Mouse (Mus musculus): ENCODE results near the gene Elp5.
"Not testable (repeated sequence)": the region's sequence is repeated elsewhere in the genome, so short reads cannot be mapped to it uniquely, and the experiment has no call there.

Elp5 gene

DNA sequence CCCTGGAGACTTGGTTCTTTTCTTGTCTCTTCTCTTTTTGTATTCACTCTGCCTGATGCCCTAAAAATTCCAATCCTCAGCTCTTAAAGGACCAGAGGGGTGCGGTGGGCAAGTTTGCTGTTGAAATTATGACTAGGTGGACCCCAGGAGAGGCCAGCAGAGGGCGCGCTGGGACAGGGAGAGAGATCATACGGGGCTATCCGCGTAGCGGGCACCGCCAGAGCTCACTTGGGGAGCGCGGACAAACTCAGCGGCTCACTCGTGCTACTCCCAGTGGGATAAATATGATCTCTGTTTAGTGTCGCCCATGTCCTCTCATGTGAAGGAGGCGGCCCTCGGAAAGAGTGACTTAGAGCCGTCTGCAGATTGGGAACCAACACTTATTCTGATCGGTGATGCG is 48.1 kb downstream of the Elp5 start:
- DNase-seq (ENCODE audit: low spot score in 2 of 2) = peak in 1 of 2 experiments; percentile 91

- DNase-seq (ENCODE audit: low spot score in 2 of 2) = no peak
These were observed 49.3 kb downstream of the Elp5 start for GRCm38 (mm10) chr11:69933066-69933465.

GRCm38 (mm10) chr11:69932254-69932653 is 50.1 kb downstream of the Elp5 start:
- DNase-seq (ENCODE audit: low spot score in 2 of 2) = no peak

GRCm38 (mm10) chr11:69931769-69932168 is 50.5 kb downstream of the Elp5 start:
- DNase-seq (ENCODE audit: low spot score in 2 of 2) = no peak

DNA sequence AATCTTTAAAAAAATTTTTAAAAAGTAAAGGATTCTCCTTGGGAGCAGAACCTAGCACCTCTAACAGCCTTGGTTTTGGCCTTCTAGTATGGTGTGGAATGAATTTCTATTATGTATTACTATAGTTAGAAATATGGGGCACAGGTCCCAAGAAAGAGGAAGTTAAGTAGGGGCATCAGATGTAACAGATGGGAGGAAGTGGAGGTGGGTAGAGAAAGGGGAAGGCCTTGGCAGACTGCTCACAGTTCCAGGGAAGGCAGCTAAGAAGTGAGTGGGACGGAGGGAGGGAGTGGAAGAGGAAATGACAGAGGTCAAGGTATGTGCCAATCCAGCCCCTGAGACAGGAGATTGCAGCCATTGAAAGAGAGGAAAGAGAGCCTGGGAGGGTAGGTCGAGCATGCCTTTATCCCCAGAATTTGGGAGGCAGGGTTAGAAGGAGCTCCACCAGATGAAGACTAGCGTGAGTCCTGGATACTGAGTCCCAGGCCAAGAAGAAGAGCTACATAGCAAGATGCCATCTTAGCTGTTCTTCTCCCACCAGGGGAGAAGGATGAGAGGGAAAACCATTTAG is 51.3 kb downstream of the Elp5 start:
- DNase-seq (ENCODE audit: low spot score in 2 of 2) = no peak

- DNase-seq (ENCODE audit: low spot score in 2 of 2) = not testable (repeated sequence)
These were observed 52.1 kb downstream of the Elp5 start for GRCm38 (mm10) chr11:69930176-69930575.

GRCm38 (mm10) chr11:69929712-69930111 is 52.6 kb downstream of the Elp5 start:
- DNase-seq (ENCODE audit: low spot score in 2 of 2) = no peak

DNA sequence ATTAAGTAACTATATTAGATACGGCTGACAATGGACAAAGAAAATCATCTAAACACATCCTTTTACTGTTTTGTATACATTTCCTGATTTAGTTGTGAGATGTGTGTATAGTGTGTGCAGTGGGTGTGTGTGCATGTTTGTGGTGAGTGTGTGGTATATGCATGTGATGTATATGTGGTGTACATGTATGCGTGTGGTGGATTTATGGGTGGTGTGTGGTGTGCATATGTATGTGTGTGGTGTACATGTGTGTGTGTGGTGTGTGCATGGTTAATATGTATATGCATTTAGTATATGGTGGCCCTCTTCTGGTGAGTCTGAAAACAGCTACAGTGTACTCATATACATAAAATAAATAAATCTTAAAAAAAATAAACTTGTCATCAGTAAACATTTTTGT is 54.8 kb downstream of the Elp5 start:
- no peak for DNase-seq (ENCODE audit: low spot score in 2 of 2)

DNA sequence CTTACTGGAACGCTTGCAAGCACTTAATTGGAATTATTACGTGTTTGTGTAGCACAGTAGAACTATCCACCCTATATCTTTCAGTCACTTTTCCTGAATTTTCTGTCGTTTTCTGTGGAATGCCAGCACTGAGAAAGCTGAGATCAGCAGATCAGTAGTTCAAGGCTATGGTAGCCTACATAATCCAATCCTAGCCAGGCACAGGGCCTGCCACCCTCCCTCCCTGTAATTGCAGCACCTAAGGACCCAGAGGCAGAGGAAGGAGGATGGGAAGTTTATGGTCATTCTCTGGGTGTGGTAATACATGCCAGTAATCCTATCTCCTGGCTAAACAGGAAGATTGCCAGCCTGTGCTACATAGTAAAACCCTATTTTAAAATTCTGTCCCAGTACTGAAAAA is 59.5 kb downstream of the Elp5 start:
- DNase-seq (ENCODE audit: low spot score in 2 of 2) = no peak

- DNase-seq (ENCODE audit: low spot score in 2 of 2) = no peak
These were observed 60.1 kb downstream of the Elp5 start for GRCm38 (mm10) chr11:69922012-69922756.

DNA sequence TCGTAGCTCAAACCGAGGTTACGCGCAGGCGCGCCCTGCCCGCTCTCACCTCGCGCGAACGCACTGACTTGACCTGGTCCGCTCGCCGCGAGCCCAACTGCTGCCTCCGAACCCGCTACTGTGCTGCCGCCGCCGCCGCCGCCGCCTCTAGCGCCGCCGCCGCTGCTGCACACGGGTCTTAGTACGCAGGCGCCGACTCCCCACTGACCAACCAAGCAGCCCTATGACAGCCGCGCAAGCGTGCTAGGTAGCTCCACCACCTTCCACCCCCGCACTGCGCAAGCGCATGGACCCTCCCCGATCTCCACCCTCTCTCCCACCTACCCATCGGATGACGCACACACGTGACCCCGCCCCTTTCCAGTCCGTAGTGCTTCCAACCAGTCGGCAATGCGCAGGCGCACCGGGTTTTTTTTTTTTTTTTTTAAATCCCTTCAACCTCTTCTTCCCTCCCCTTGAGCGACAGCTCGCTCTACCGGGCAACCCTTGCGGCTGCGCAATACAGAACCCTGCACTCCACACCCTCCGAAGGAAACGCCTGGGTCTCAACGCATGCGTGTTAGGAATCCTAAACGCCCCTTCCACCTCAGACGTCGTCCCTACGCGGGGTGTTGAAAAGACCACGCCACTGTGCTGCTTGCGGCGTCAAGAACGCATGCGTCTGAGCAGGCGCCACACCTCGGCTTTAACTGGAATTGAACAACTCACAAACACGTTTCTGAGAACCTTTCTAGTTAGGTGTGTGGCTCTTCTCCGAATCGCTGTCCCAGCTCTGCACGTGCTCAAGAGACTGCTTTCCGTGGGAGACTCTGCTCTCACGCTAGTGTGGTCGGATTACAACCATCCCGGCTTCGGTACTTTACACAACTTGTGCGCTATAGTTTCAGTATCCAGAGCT is 61.0 kb downstream of the Elp5 start, which contains the start of gene Eif5a:
Gene Eif5a, minus strand, starts transcription at position 845 of the 898 bp plus-strand sequence.
- peak; percentile 100 for DNase-seq (ENCODE audit: low spot score in 2 of 2)

DNA sequence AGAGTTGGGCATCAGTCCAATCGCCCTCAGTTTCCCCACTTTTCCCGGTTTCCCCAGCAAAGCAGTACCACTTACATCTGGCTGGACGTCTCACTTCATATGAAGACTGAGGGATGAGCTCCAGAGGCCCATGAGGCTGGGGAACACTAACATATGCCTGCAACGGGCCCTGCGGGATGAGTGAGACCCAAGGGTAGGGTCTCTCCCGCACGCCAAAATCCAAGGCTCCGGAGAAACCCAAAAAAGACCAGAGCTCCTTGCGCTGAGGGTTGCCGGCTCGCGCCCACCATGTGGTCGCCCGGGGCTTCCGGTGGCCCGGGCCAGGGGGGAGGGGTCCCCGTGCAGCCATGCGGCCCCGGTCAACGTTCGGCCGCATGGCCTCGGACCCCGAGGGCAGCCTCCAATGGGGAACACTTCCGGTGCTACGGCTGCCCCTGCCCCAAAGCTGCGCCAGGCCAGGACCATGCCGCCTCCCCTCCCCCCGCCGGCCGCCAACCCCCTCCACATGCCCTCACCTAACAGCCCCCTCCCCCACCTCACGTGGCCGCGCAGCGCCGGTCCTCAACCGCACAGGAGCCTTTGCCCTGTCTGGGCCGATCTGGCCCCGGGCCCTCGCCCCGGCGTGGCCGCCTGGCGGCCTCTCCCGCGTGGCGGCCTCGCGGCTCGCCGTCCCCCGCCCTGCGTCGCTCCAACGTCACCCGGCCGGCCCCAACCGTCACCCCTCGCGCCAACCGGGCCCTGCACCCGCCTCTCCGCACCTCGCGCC is 61.9 kb downstream of the Elp5 start:
- no peak for DNase-seq (ENCODE audit: low spot score in 2 of 2)

- DNase-seq (ENCODE audit: low spot score in 2 of 2) = peak in 1 of 2 experiments; percentile 45
These were observed 62.6 kb downstream of the Elp5 start for GRCm38 (mm10) chr11:69919661-69920265.

DNA sequence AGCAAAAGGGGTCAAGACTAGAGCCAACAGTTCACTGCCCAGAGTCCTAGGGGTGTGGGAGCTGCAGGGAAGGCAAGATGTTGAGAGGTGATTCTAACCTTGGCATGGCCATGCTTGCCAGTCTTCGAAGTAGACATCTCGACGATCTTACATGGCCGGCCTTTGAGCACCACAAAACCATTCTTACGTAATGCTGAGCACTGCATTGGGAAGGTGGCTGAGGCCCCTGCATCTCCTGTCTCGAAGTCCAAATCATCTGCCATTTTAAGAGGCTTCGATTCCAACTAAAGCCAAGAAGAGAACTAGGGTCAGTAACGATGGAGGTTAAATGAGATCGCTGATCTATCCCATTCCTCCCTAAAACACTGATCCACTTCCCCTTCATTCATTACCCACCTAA is 63.3 kb downstream of the Elp5 start:
- no peak for DNase-seq (ENCODE audit: low spot score in 2 of 2)
